Mouse (Mus musculus): ENCODE data around the gene Map3k1. TPM values are rescaled to one million over a fixed set of nuclear protein-coding genes. Genes with fewer than 3 reads are reported as not detected.

The Map3k1 gene
- polyA plus RNA-seq, 1 experiment, result 11.1 TPM

- Histone ChIP-seq H3K4me1 (ENCODE audit: control insufficient read depth, insufficient read depth, insufficient read length, low read length) (peaks cover 41% of the 10 kb centered on the region), H3K4me3 (ENCODE audit: insufficient read depth, low read depth, low read length) (peak overlapping the region; percentile 40), H3K27ac (replicated peaks; ENCODE audit: low read depth, low read length) (peak overlapping the region; percentile 71)
Observed at GRCm38 (mm10) chr13:111805738-111806722, 2.8 kb downstream of the Map3k1 start.

GRCm38 (mm10) chr13:111804951-111805673, 3.7 kb downstream of the Map3k1 start:
- H3K27ac ChIP-seq (replicated peaks; ENCODE audit: low read depth, low read length), result peak overlapping the region; percentile 2
- H3K4me1 ChIP-seq (ENCODE audit: control insufficient read depth, insufficient read depth, insufficient read length, low read length), result peaks cover 47% of the 10 kb centered on the region
- peak overlapping the region; percentile 13 for H3K4me3 ChIP-seq (ENCODE audit: insufficient read depth, low read depth, low read length)

DNA sequence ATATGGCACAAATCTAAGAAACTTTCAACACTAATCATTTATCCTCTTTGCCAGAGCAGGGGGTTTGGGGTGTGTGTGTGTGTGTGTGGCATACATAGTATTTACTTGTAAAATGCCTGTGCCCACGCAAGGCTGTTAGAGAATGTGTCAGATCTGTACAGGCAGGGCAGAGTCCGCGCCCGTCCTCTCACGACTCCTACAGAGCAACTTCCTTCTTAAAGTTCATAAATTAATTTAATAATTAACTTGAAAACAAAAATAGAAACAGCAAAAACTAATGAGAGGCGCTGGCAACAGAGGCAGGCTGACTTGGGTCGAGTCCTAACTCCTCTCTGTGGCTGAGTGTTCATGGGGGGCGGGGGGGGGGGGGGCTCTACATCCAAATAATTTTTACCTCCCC, 4.6 kb downstream of the Map3k1 start:
- Histone ChIP-seq H3K4me1 (ENCODE audit: control insufficient read depth, insufficient read depth, insufficient read length, low read length) (peaks cover 51% of the 10 kb centered on the region), H3K4me3 (ENCODE audit: insufficient read depth, low read depth, low read length) (no peak overlapping the region), H3K27ac (replicated peaks; ENCODE audit: low read depth, low read length) (no peak overlapping the region)

- Histone ChIP-seq H3K4me3 (ENCODE audit: insufficient read depth, low read depth, low read length) (no peak overlapping the region), H3K27ac (replicated peaks; ENCODE audit: low read depth, low read length) (no peak overlapping the region; the same call in 1 of the 2 replicates), H3K4me1 (ENCODE audit: control insufficient read depth, insufficient read depth, insufficient read length, low read length) (peaks cover 58% of the 10 kb centered on the region)
Observed at GRCm38 (mm10) chr13:111803506-111803905, 5.3 kb downstream of the Map3k1 start.

GRCm38 (mm10) chr13:111802900-111803299, 5.9 kb downstream of the Map3k1 start:
- Histone ChIP-seq H3K4me1 (ENCODE audit: control insufficient read depth, insufficient read depth, insufficient read length, low read length) (peaks cover 63% of the 10 kb centered on the region), H3K27ac (replicated peaks; ENCODE audit: low read depth, low read length) (no peak overlapping the region), H3K4me3 (ENCODE audit: insufficient read depth, low read depth, low read length) (no peak overlapping the region)

DNA sequence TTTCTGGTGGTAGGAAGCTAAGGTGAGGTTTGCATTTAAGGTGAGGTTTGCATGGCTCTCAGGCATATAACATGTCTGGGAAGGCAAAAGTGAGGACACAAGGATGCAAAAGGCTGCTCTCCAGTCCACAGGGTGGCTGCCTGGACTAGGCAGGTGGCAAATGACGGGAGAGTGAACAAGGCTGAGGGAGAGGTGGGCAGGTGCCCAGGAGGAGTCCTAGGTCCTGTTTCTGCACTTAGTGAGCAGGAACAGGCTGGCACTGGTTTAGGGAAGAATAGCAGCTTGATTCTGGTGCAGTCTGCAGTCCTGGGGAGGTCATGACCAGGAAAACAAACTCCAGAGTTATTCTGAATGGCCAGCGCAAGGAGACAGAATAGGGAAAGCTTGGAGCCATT, 6.5 kb downstream of the Map3k1 start:
- Histone ChIP-seq H3K27ac (replicated peaks; ENCODE audit: low read depth, low read length) (no peak overlapping the region), H3K4me3 (ENCODE audit: insufficient read depth, low read depth, low read length) (no peak overlapping the region), H3K4me1 (ENCODE audit: control insufficient read depth, insufficient read depth, insufficient read length, low read length) (peaks cover 69% of the 10 kb centered on the region)

- H3K27ac ChIP-seq (replicated peaks; ENCODE audit: low read depth, low read length), result peak overlapping the region; percentile 6
- H3K4me3 ChIP-seq (ENCODE audit: insufficient read depth, low read depth, low read length), result no peak overlapping the region
- H3K4me1 ChIP-seq (ENCODE audit: control insufficient read depth, insufficient read depth, insufficient read length, low read length), result peaks cover 73% of the 10 kb centered on the region
Observed at GRCm38 (mm10) chr13:111801662-111802270, 7.0 kb downstream of the Map3k1 start.

- H3K4me1 ChIP-seq (ENCODE audit: control insufficient read depth, insufficient read depth, insufficient read length, low read length), result peaks cover 80% of the 10 kb centered on the region
- H3K4me3 ChIP-seq (ENCODE audit: insufficient read depth, low read depth, low read length), result no peak overlapping the region
- H3K27ac ChIP-seq (replicated peaks; ENCODE audit: low read depth, low read length), result 0 out of 2 replicates have a peak overlapping the region, but pooled peaks have one; percentile 0
Observed at GRCm38 (mm10) chr13:111800866-111801265, 7.9 kb downstream of the Map3k1 start.

GRCm38 (mm10) chr13:111798044-111798443, 10.7 kb downstream of the Map3k1 start:
- H3K27ac ChIP-seq (replicated peaks; ENCODE audit: low read depth, low read length), result peak overlapping the region; percentile 81
- peaks cover 73% of the 10 kb centered on the region for H3K4me1 ChIP-seq (ENCODE audit: control insufficient read depth, insufficient read depth, insufficient read length, low read length)

GRCm38 (mm10) chr13:111797021-111797420, 11.8 kb downstream of the Map3k1 start:
- H3K4me1 ChIP-seq (ENCODE audit: control insufficient read depth, insufficient read depth, insufficient read length, low read length), result peaks cover 73% of the 10 kb centered on the region
- peak overlapping the region; percentile 81 for H3K27ac ChIP-seq (replicated peaks; ENCODE audit: low read depth, low read length)
- no peak overlapping the region; the same call in 1 of the 2 replicates for H3K4me3 ChIP-seq (ENCODE audit: insufficient read depth, low read depth, low read length)

More at GRCm38 (mm10) chr13:111798044-111798443, 10.7 kb downstream of the Map3k1 start:
- H3K4me3 ChIP-seq (ENCODE audit: insufficient read depth, low read depth, low read length), result 0 out of 2 replicates have a peak overlapping the region, but pooled peaks have one; percentile 5

DNA sequence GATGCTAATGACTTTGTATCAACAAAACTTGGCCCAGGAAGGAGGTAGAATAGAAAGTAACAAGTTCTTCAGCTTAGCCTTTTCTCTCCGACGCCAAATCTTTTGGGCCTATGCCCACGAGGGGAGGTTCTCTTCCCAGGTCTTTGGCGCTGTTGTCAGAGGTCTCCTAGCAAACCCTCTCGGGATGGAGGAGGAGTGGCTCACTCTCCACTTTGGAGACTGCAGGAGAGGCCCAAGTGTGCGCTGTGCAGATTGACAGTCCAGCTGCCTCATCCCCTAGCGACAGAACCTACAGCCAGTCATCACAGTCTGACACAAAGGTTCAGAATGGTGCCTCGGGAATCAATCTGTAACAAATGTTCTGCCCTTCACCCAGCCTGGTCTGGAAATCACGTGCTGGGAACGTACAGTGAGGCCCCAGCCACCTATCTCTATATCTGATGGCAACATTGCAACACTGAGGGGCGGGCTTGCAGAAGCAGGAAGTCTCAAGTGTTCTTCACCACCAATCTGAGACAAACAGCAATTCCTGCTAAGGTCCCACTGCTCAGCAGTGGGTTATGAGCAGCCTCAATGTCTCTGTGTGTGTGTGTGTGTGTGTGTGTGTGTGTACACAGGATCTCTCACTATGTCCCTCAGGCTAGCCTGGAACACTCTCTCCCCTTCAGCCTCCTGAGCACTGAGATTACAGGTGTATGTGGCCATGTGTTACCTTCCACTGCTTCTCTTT, 12.4 kb downstream of the Map3k1 start:
- Histone ChIP-seq H3K27ac (replicated peaks; ENCODE audit: low read depth, low read length) (peak overlapping the region; percentile 40; the same call in 1 of the 2 replicates), H3K4me1 (ENCODE audit: control insufficient read depth, insufficient read depth, insufficient read length, low read length) (peaks cover 71% of the 10 kb centered on the region), H3K4me3 (ENCODE audit: insufficient read depth, low read depth, low read length) (no peak overlapping the region)

- Histone ChIP-seq H3K27ac (replicated peaks; ENCODE audit: low read depth, low read length) (no peak overlapping the region), H3K4me3 (ENCODE audit: insufficient read depth, low read depth, low read length) (no peak overlapping the region), H3K4me1 (ENCODE audit: control insufficient read depth, insufficient read depth, insufficient read length, low read length) (peaks cover 73% of the 10 kb centered on the region)
Observed at GRCm38 (mm10) chr13:111792975-111793287, 15.9 kb downstream of the Map3k1 start.

GRCm38 (mm10) chr13:111792130-111792974, 16.4 kb downstream of the Map3k1 start:
- Histone ChIP-seq H3K4me1 (ENCODE audit: control insufficient read depth, insufficient read depth, insufficient read length, low read length) (peaks cover 67% of the 10 kb centered on the region), H3K27ac (replicated peaks; ENCODE audit: low read depth, low read length) (no peak overlapping the region), H3K4me3 (ENCODE audit: insufficient read depth, low read depth, low read length) (no peak overlapping the region)

- Histone ChIP-seq H3K4me3 (ENCODE audit: insufficient read depth, low read depth, low read length) (no peak overlapping the region), H3K4me1 (ENCODE audit: control insufficient read depth, insufficient read depth, insufficient read length, low read length) (peaks cover 61% of the 10 kb centered on the region), H3K27ac (replicated peaks; ENCODE audit: low read depth, low read length) (no peak overlapping the region)
Observed at GRCm38 (mm10) chr13:111791596-111791995, 17.2 kb downstream of the Map3k1 start.
